Mouse (Mus musculus) ES-Bruce4 (cell line): Measurements from ENCODE around the gene Casc4. TPM values are rescaled to one million over a fixed set of nuclear protein-coding genes. Genes with fewer than 3 reads are reported as not detected.

Experiments used
- H3K27ac ChIP-seq: 2 replicates; pipeline ENCODE4 v1.5.1; 2012; ENCODE audit warnings: low read length, inconsistent platforms; ENCODE audit not compliant: insufficient read depth
- H3K27me3 ChIP-seq: 2 replicates; pipeline ENCODE4 v1.6.1; 2012; ENCODE audit warnings: mild to moderate bottlenecking, low read length, inconsistent platforms; ENCODE audit not compliant: control insufficient read depth, poor library complexity, insufficient read depth, severe bottlenecking
- H3K36me3 ChIP-seq: 2 replicates; pipeline ENCODE4 v1.6.1; 2012; ENCODE audit warnings: inconsistent platforms, mild to moderate bottlenecking, low read length, moderate library complexity; ENCODE audit not compliant: control insufficient read depth, poor library complexity, insufficient read depth, severe bottlenecking
- H3K4me1 ChIP-seq: one replicate; pipeline ENCODE4 v1.8.1; 2011; ENCODE audit warnings: low read length; ENCODE audit not compliant: control insufficient read depth, insufficient read depth
- H3K4me3 ChIP-seq: 2 replicates; pipeline ENCODE4 v1.5.1; 2011; ENCODE audit warnings: low read depth, mild to moderate bottlenecking, low read length
- H3K9ac ChIP-seq: 2 replicates; pipeline ENCODE4 v1.6.1; 2012; ENCODE audit warnings: low read depth, mild to moderate bottlenecking, inconsistent platforms; ENCODE audit not compliant: poor library complexity, severe bottlenecking
- H3K9me3 ChIP-seq: replicated peaks from 2 replicates; pipeline ENCODE4 v1.6.1; 2012; ENCODE audit warnings: mild to moderate bottlenecking, low read length, inconsistent platforms; ENCODE audit not compliant: control insufficient read depth, poor library complexity, insufficient read depth, severe bottlenecking
- CTCF ChIP-seq: IDR thresholded peaks from one replicate; pipeline ENCODE4 v1.8.1; 2011; ENCODE audit warnings: low read depth, low read length
- EP300 ChIP-seq: IDR thresholded peaks from 2 replicates; pipeline ENCODE4 v1.6.1; 2011; ENCODE audit warnings: low read depth, low read length; ENCODE audit not compliant: insufficient read depth
- POLR2A ChIP-seq: IDR thresholded peaks from one replicate; pipeline ENCODE4 v1.8.1; 2011; ENCODE audit warnings: low read length; ENCODE audit not compliant: insufficient read depth
- polyA plus RNA-seq: library from polyadenylated mRNA; stranded (reverse); fragments of >200 nt; gene quantifications from 2 replicates; pipeline ENCODE4 v1.2.4, GENCODE M21; 2011; ENCODE audit warnings: low read depth; ENCODE audit not compliant: missing spikeins, insufficient read depth, insufficient read length

Gene Casc4
- polyA plus RNA-seq = 76.2 and 77.6 TPM in 2 replicates

DNA sequence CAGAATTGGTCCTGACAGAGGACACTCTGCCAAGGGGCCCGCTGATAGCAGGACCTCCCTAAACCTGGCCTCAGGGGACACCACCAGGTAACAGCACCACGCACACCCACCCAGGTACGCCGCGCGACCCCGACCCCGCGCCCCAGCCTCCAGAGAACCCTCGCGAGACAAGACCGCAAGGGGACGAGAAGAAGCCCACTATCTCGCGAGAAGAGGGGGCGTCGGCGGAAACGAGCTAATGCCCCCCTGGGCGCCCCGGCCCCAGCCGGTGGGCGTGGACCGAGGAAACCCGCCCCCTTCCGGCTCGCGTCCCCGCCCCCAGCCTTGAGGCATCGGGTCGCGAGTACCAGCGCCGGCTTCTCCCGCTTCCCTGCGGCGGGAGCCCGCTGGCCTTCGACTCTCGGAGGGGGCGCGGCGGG, at the start of gene Casc4:
TSS of gene Casc4 (plus strand) at position 339 of the 419 bp plus-strand sequence.
- Histone ChIP-seq H3K36me3 (peaks cover 3% of the 10 kb centered on the region; the same call in 1 of the 2 replicates), H3K4me1 (no peaks in the 10 kb centered on the region), H3K9ac (peak within 1 kb of the TSS; percentile 88), H3K4me3 (peak within 1 kb of the TSS; percentile 93), H3K27ac (no peak within 1 kb of the TSS), H3K9me3 (no peaks in the 10 kb centered on the region), H3K27me3 (no peaks in the 10 kb centered on the region)
- TF ChIP-seq EP300 = peak; percentile 25; the same call in 1 of the 2 replicates
- no peak for TF ChIP-seq CTCF
- TF ChIP-seq POLR2A = peak; percentile 41

DNA sequence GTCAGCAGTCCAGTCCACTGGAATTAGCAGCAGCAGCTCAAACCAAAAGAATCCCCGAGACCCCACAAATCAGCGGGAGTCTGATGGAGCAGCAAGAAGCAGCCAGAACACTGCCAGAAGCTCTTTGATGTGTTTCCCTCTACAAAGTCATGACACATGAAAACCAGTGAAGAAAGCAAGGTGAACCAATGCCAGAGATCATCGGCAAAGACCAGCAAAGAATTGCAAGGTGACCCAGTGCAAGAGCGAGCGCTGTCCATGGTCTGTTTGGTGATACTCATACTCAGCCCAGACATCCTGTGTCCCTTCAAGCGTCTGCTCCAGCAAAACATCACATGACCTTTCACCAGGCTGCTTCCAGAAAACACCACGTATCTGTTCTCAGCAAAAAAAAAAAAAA, 45.0 kb upstream of the Casc4 start:
- H3K36me3 ChIP-seq = no peaks in the 10 kb centered on the region
- H3K9me3 ChIP-seq = no peaks in the 10 kb centered on the region
- no peaks in the 10 kb centered on the region for H3K27me3 ChIP-seq
- H3K4me1 ChIP-seq = peaks cover 3% of the 10 kb centered on the region
- no peak overlapping the region for H3K4me3 ChIP-seq
- no peak overlapping the region for H3K9ac ChIP-seq
- TF ChIP-seq EP300 = no peak
- no peak for TF ChIP-seq POLR2A
- no peak for TF ChIP-seq CTCF
- H3K27ac ChIP-seq = no peak overlapping the region

DNA sequence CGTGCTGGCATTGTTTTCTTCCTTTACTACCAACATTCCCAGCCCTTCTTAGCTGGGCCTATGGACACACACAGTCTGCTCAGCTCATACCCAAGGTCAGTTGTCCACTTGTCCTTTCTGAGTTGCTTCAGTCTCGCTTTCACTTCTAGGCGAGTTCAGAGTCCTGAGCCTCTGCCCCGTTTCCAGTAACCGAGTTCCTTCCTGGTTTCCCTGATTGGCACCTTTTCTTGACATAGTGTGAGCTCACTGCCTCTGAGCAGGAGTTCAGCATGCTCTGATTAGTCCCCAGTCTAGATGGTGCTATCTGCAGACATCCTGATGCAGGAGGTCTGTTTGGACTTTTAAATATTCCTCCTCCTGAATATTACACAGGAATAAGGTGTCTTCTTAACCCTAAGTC, 42.1 kb upstream of the Casc4 start:
- no peak overlapping the region for H3K9ac ChIP-seq

DNA sequence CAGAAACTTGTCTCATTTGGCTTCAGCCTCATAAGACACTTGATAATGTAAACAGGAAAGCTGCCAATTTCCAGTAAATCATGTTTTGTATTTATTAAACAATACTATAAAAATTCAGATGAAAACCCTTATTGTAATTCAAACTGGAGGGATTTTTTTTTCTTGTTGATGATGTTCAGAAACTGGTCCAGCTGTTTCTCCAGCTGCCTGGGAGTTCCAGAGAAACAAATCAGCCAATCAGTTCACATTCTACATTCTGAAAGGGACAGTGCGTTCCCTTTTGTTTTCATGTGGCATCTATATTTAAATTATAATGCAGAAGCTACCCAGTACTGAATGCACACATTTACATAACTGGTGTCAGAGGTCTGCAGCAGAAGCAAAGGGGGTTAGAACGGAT, 40.6 kb upstream of the Casc4 start:
- no peak overlapping the region for H3K9ac ChIP-seq
- H3K27me3 ChIP-seq = no peaks in the 10 kb centered on the region
- H3K4me1 ChIP-seq = peaks cover 3% of the 10 kb centered on the region
- H3K4me3 ChIP-seq = no peak overlapping the region
- TF ChIP-seq CTCF (no peak), POLR2A (no peak), EP300 (no peak)
- no peaks in the 10 kb centered on the region for H3K9me3 ChIP-seq
- H3K27ac ChIP-seq = no peak overlapping the region
- H3K36me3 ChIP-seq = no peaks in the 10 kb centered on the region

More for the DNA sequence above, 42.1 kb upstream of the Casc4 start:
- H3K4me1 ChIP-seq = peaks cover 3% of the 10 kb centered on the region
- no peaks in the 10 kb centered on the region for H3K9me3 ChIP-seq
- no peaks in the 10 kb centered on the region for H3K36me3 ChIP-seq
- H3K27me3 ChIP-seq = no peaks in the 10 kb centered on the region
- no peak overlapping the region for H3K4me3 ChIP-seq
- H3K27ac ChIP-seq = no peak overlapping the region
- TF ChIP-seq EP300 (no peak), POLR2A (no peak), CTCF (no peak)

DNA sequence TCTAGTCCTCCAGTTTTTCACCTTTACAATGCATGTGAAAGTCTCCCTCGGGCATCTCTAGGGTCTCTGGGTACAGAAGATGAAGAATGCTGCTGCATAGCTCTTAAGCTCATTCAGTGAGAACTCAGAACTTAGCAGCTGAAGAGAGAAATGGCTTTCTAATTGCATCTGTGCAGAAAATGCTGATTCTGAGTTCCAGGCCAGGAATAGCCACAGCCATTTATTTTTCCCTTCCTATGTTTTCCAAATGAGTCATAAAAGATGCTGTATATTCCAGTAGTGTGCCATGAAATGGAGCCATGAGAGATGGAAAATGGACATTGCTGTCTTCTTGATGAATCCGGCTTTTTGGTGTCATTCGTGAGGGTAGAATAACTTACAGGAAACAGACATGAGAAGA, 38.4 kb upstream of the Casc4 start:
- H3K9me3 ChIP-seq = no peaks in the 10 kb centered on the region
- H3K27ac ChIP-seq = no peak overlapping the region
- no peak overlapping the region for H3K9ac ChIP-seq
- H3K4me1 ChIP-seq = peaks cover 3% of the 10 kb centered on the region
- H3K36me3 ChIP-seq = no peaks in the 10 kb centered on the region
- no peak for TF ChIP-seq EP300
- no peak for TF ChIP-seq CTCF
- no peak for TF ChIP-seq POLR2A
- H3K4me3 ChIP-seq = no peak overlapping the region
- no peaks in the 10 kb centered on the region for H3K27me3 ChIP-seq

DNA sequence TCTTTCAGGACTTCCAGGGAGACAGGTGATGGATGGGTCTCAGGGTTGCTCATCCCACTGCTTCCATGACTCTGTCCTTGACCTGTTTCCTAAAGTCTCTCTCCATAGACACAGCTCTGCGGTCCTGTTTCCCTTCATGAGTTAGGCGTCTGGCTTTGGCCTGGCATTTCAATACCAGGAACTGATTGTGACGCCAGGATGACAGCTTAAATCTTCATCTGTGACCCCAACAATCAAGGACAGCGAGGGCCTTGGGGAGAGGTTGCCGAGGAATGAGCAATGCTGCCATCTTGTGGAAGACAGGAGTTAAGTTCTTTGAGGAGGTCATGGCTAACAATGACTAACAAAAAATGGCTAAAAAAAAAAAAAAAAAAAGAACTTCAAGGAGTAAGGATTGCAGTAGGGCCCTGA, 34.3 kb upstream of the Casc4 start:
- peak; percentile 76 for TF ChIP-seq CTCF
- no peak for TF ChIP-seq EP300
- Histone ChIP-seq H3K4me1 (peaks cover 2% of the 10 kb centered on the region), H3K9ac (no peak overlapping the region), H3K27ac (no peak overlapping the region), H3K9me3 (no peaks in the 10 kb centered on the region), H3K4me3 (no peak overlapping the region), H3K27me3 (no peaks in the 10 kb centered on the region), H3K36me3 (no peaks in the 10 kb centered on the region)
